Mouse (Mus musculus) stomach, embryonic 14.5 days (tissue): Measurements from ENCODE around the gene Aqp1. TPM values are rescaled to one million over a fixed set of nuclear protein-coding genes. Genes with fewer than 3 reads are reported as not detected.

Experiments used
- ATAC-seq: fragments of 200-750 bp; cut with Nextera tagmentation; 2 replicates; pipeline ENCODE4 v1.8.0; 2017; ENCODE audit warnings: low read depth, moderate TSS enrichment; ENCODE audit not compliant: insufficient number of reproducible peaks, insufficient read depth, low FRiP score
- H3K27ac ChIP-seq: fragments of 300-500 bp; sonication (generic); 2 replicates; pipeline ENCODE4 v1.5.1; 2014; ENCODE audit warnings: mild to moderate bottlenecking, low read length, moderate library complexity, mixed read lengths
- H3K27me3 ChIP-seq: fragments of 300-500 bp; sonication (generic); 2 replicates; pipeline ENCODE4 v1.6.1; 2014; ENCODE audit warnings: low read length, control low read depth, mixed read lengths; ENCODE audit not compliant: control insufficient read depth, insufficient read depth
- H3K36me3 ChIP-seq: fragments of 300-500 bp; sonication (generic); 2 replicates; pipeline ENCODE4 v1.6.1; 2014; ENCODE audit warnings: mild to moderate bottlenecking, control low read depth, low read length, moderate library complexity, mixed read lengths; ENCODE audit not compliant: control insufficient read depth, insufficient read depth
- H3K4me1 ChIP-seq: fragments of 300-500 bp; sonication (generic); 2 replicates; pipeline ENCODE4 v1.6.1; 2014; ENCODE audit warnings: low read length, control low read depth, mixed read lengths; ENCODE audit not compliant: control insufficient read depth, insufficient read depth
- H3K4me2 ChIP-seq: fragments of 300-500 bp; sonication (generic); replicated peaks from 2 replicates; pipeline ENCODE4 v1.6.1; 2014; ENCODE audit warnings: low read depth, low read length, control low read depth
- H3K4me3 ChIP-seq: fragments of 300-500 bp; sonication (generic); 2 replicates; pipeline ENCODE4 v1.5.1; 2014; ENCODE audit warnings: low read depth, low read length, control low read depth
- H3K9ac ChIP-seq: fragments of 300-500 bp; sonication (generic); replicated peaks from 2 replicates; pipeline ENCODE4 v1.6.1; 2014; ENCODE audit warnings: low read depth, mild to moderate bottlenecking, control low read depth, low read length, moderate library complexity, mixed read lengths
- H3K9me3 ChIP-seq: fragments of 300-500 bp; sonication (generic); 2 replicates; pipeline ENCODE4 v1.6.1; 2016; ENCODE audit warnings: low read depth, low read length, control low read depth; ENCODE audit not compliant: control insufficient read depth
- WGBS: fragments of 180-500 bp; shearing (Covaris S2); extraction: QIAGEN DNeasy Blood & Tissue Kit; methylation state at CpG from one replicate; pipeline ENCODE4 v1.1.7; 2014; 5-methylcytosine and 5-hydroxymethylcytosine counted together
- polyA plus RNA-seq: library from polyadenylated mRNA; unstranded; fragments of >200 nt; fragmentation: Nextera tagmentation; extraction: Ambion mirVana; gene quantifications from 2 replicates; pipeline ENCODE4 v1.2.1, GENCODE M21; 2014

The Aqp1 gene
- polyA plus RNA-seq, 1 experiment from 2014 or later: 2.6 TPM

- Histone ChIP-seq H3K27me3 (no peaks in the 10 kb centered on the region), H3K9me3 (no peaks in the 10 kb centered on the region), H3K36me3 (no peaks in the 10 kb centered on the region), H3K9ac (no peak overlapping the region), H3K27ac (peak overlapping the region; percentile 15; the same call in 1 of the 2 replicates), H3K4me1 (peaks cover 7% of the 10 kb centered on the region; the same call in 1 of the 2 replicates), H3K4me2 (no peak overlapping the region), H3K4me3 (no peak overlapping the region)
- 38% methylated on average over 17 of the region's 17 CpGs for WGBS
- peak; percentile 71 for ATAC-seq
These were observed 12.2 kb upstream of the Aqp1 start for GRCm38 (mm10) chr6:55323908-55324634.

GRCm38 (mm10) chr6:55324785-55325184 is 11.4 kb upstream of the Aqp1 start:
- Histone ChIP-seq H3K4me1 (peaks cover 7% of the 10 kb centered on the region; the same call in 1 of the 2 replicates), H3K27me3 (no peaks in the 10 kb centered on the region), H3K9me3 (no peaks in the 10 kb centered on the region), H3K9ac (no peak overlapping the region), H3K4me3 (no peak overlapping the region), H3K4me2 (no peak overlapping the region), H3K36me3 (no peaks in the 10 kb centered on the region), H3K27ac (peak overlapping the region; percentile 15; the same call in 1 of the 2 replicates)
- WGBS: 45% methylated on average over 1 of the region's 1 CpGs
- no peak; the same call in 1 of the 2 replicates for ATAC-seq

GRCm38 (mm10) chr6:55326299-55326698 is 9.9 kb upstream of the Aqp1 start:
- peaks cover 7% of the 10 kb centered on the region; the same call in 1 of the 2 replicates for H3K4me1 ChIP-seq
- no peaks in the 10 kb centered on the region for H3K36me3 ChIP-seq
- WGBS: 63% methylated on average over 4 of the region's 4 CpGs
- H3K27ac ChIP-seq: no peak overlapping the region
- H3K4me3 ChIP-seq: no peak overlapping the region
- H3K27me3 ChIP-seq: no peaks in the 10 kb centered on the region
- no peaks in the 10 kb centered on the region for H3K9me3 ChIP-seq
- H3K4me2 ChIP-seq: no peak overlapping the region
- no peak for ATAC-seq
- no peak overlapping the region for H3K9ac ChIP-seq

- peaks cover 11% of the 10 kb centered on the region; the same call in 1 of the 2 replicates for H3K4me1 ChIP-seq
- H3K4me3 ChIP-seq: no peak overlapping the region
- H3K27ac ChIP-seq: no peak overlapping the region
- H3K36me3 ChIP-seq: no peaks in the 10 kb centered on the region
- no peaks in the 10 kb centered on the region for H3K9me3 ChIP-seq
- H3K4me2 ChIP-seq: no peak overlapping the region
- 74% methylated on average over 13 of the region's 13 CpGs for whole genome bisulfite sequencing
- ATAC-seq: no peak
- H3K9ac ChIP-seq: no peak overlapping the region
- no peaks in the 10 kb centered on the region for H3K27me3 ChIP-seq
These were observed 8.9 kb upstream of the Aqp1 start for GRCm38 (mm10) chr6:55327326-55327725.

GRCm38 (mm10) chr6:55328179-55328578 is 8.1 kb upstream of the Aqp1 start:
- Histone ChIP-seq H3K9ac (no peak overlapping the region), H3K27ac (no peak overlapping the region; the same call in 1 of the 2 replicates), H3K36me3 (no peaks in the 10 kb centered on the region), H3K4me1 (peaks cover 18% of the 10 kb centered on the region; the same call in 1 of the 2 replicates), H3K4me3 (no peak overlapping the region), H3K9me3 (no peaks in the 10 kb centered on the region), H3K4me2 (no peak overlapping the region), H3K27me3 (no peaks in the 10 kb centered on the region)
- no peak for ATAC-seq
- WGBS: 64% methylated on average over 4 of the region's 4 CpGs

- Histone ChIP-seq H3K4me3 (no peak overlapping the region), H3K4me1 (peaks cover 22% of the 10 kb centered on the region), H3K27ac (no peak overlapping the region), H3K27me3 (no peaks in the 10 kb centered on the region), H3K9me3 (no peaks in the 10 kb centered on the region), H3K4me2 (no peak overlapping the region), H3K9ac (no peak overlapping the region), H3K36me3 (no peaks in the 10 kb centered on the region)
- no peak for ATAC-seq
- 62% methylated on average over 6 of the region's 6 CpGs for WGBS
These were observed 4.9 kb upstream of the Aqp1 start for GRCm38 (mm10) chr6:55331315-55331714.

- Histone ChIP-seq H3K9me3 (no peaks in the 10 kb centered on the region), H3K9ac (no peak overlapping the region), H3K27ac (no peak overlapping the region), H3K36me3 (no peaks in the 10 kb centered on the region), H3K27me3 (no peaks in the 10 kb centered on the region), H3K4me1 (peaks cover 22% of the 10 kb centered on the region), H3K4me2 (no peak overlapping the region), H3K4me3 (no peak overlapping the region)
- WGBS: 59% methylated on average over 5 of the region's 5 CpGs
- ATAC-seq: no peak
These were observed 4.0 kb upstream of the Aqp1 start for GRCm38 (mm10) chr6:55332100-55332772.

- no peak for ATAC-seq
- no peak overlapping the region for H3K9ac ChIP-seq
- 71% methylated on average over 6 of the region's 6 CpGs for WGBS
These were observed 3.5 kb upstream of the Aqp1 start for GRCm38 (mm10) chr6:55332773-55333109.

More at GRCm38 (mm10) chr6:55332773-55333109, 3.5 kb upstream of the Aqp1 start:
- no peaks in the 10 kb centered on the region for H3K9me3 ChIP-seq
- H3K4me3 ChIP-seq: no peak overlapping the region
- no peaks in the 10 kb centered on the region for H3K36me3 ChIP-seq
- H3K27me3 ChIP-seq: no peaks in the 10 kb centered on the region
- no peak overlapping the region for H3K27ac ChIP-seq
- peaks cover 22% of the 10 kb centered on the region for H3K4me1 ChIP-seq
- no peak overlapping the region for H3K4me2 ChIP-seq
